Mouse (Mus musculus) cerebellum, adult 2 months (tissue): ENCODE data around the gene Tfcp2.

ENCODE experiments used
- CTCF ChIP-seq: fragments of 200-500 bp; IDR thresholded peaks from 2 replicates; pipeline ENCODE4 v1.5.1; 2011; ENCODE audit warnings: low read depth, mild to moderate bottlenecking, control low read depth, low read length, moderate library complexity, borderline replicate concordance; ENCODE audit not compliant: insufficient read depth
- POLR2A ChIP-seq: fragments of 200-500 bp; IDR thresholded peaks from 2 replicates; pipeline ENCODE4 v1.6.1; 2011; ENCODE audit warnings: low read length, control low read depth, borderline replicate concordance; ENCODE audit not compliant: insufficient read depth

- TF ChIP-seq CTCF (peak; percentile 60; the same call in 1 of the 2 replicates), POLR2A (no peak)
Measured at GRCm38 (mm10) chr15:100463712-100464111, 88.1 kb downstream of the Tfcp2 start.
